Comparison of ENCODE assay signal across 13 mouse cellular contexts in genomic region chr8:108827428-108827827, GRCm38 (mm10).
DNase-seq lines count a peak whose midpoint lies in the region; ATAC-seq and TF ChIP-seq lines count a peak whose summit lies in the region.
"Had no signal": no experiment of that assay in that cellular context is flagged by ENCODE, and none has a peak within 500 bp of the region (broad histone marks: within the 10 kb centered on the region; RNA-seq: fewer than 3 reads in every experiment).

No protein-coding gene starts in this region.

- ATAC-seq in midbrain, embryonic 14.5 days (ENCODE audit: low FRiP score, low TSS enrichment) = no peak
- ATAC-seq in midbrain, postnatal 0 days (ENCODE audit: low FRiP score) = no peak
- ATAC-seq in granulocyte monocyte progenitor cell, adult 5-6 weeks (replicated peaks; ENCODE audit: poor library complexity, severe bottlenecking) = peak; percentile 21
- ATAC-seq: forebrain, postnatal 0 days had no signal

- TF ChIP-seq CTCF in midbrain, postnatal 0 days (IDR thresholded peaks at IDR 0.05) = no peak

- no peak overlapping the region for H3K9ac ChIP-seq in midbrain, embryonic 14.5 days (replicated peaks; ENCODE audit: low read length)
- no peak overlapping the region for H3K9ac ChIP-seq in midbrain, postnatal 0 days (replicated peaks; ENCODE audit: low read length, poor library complexity, severe bottlenecking)
- H3K9ac ChIP-seq: forebrain, postnatal 0 days had no signal

- H3K4me3 ChIP-seq in midbrain, embryonic 14.5 days (replicated peaks; ENCODE audit: low read depth, low read length) = no peak overlapping the region
- H3K4me3 ChIP-seq in midbrain, postnatal 0 days (ENCODE audit: low read depth, low read length) = no peak overlapping the region
- H3K4me3 ChIP-seq: megakaryocyte, embryonic 14.5 days had no signal

- no peak overlapping the region for H3K27ac ChIP-seq in midbrain, embryonic 14.5 days (replicated peaks; ENCODE audit: low read depth, low read length)
- H3K27ac ChIP-seq in midbrain, postnatal 0 days (ENCODE audit: low read depth, low read length) = no peak overlapping the region

- no peaks in the 10 kb centered on the region; the same call in 1 of the 2 replicates for H3K36me3 ChIP-seq in midbrain, embryonic 14.5 days (ENCODE audit: control insufficient read depth, insufficient read depth, low read length)
- no peaks in the 10 kb centered on the region for H3K36me3 ChIP-seq in midbrain, postnatal 0 days (ENCODE audit: insufficient read depth, low read length)

- peaks cover 66% of the 10 kb centered on the region for H3K4me1 ChIP-seq in midbrain, embryonic 14.5 days (ENCODE audit: control insufficient read depth, insufficient read depth, low read length)
- peaks cover 21% of the 10 kb centered on the region; the same call in 1 of the 2 replicates for H3K4me1 ChIP-seq in midbrain, postnatal 0 days (ENCODE audit: insufficient read depth, low read length)
- H3K4me1 ChIP-seq: megakaryocyte, embryonic 14.5 days had no signal

- H3K9me3 ChIP-seq in midbrain, embryonic 14.5 days (ENCODE audit: control insufficient read depth, low read length) = no peaks in the 10 kb centered on the region
- no peaks in the 10 kb centered on the region for H3K9me3 ChIP-seq in midbrain, postnatal 0 days (ENCODE audit: low read length)

- no peaks in the 10 kb centered on the region for H3K27me3 ChIP-seq in midbrain, embryonic 14.5 days (ENCODE audit: control insufficient read depth, insufficient read depth, low read length)
- no peaks in the 10 kb centered on the region for H3K27me3 ChIP-seq in midbrain, postnatal 0 days (ENCODE audit: insufficient read depth, low read length)

- DNase-seq in heart, adult 11 months = peak; percentile 91
- DNase-seq in heart, postnatal 4 days = no peak
- peak; percentile 31 for DNase-seq in midbrain, embryonic 14.5 days
- no peak for DNase-seq in midbrain, postnatal 0 days (ENCODE audit: low spot score)
- DNase-seq in naive thymus-derived CD4-positive, alpha-beta T cell, adult 2 months (ENCODE audit: low read depth) = peak; percentile 46
- DNase-seq in spleen, postnatal 36 days (ENCODE audit: low spot score in 2 of 2) = no peak
- no peak for DNase-seq in adrenal gland, postnatal 36 days
- DNase-seq: adrenal gland, adult 8-10 months; forebrain, postnatal 0 days; heart, postnatal 14 days; thymus, postnatal 25 days had no signal

- WGBS in midbrain, embryonic 14.5 days = 77% methylated on average over 15 of the region's 15 CpGs
- WGBS in midbrain, postnatal 0 days = 63% methylated on average over 15 of the region's 15 CpGs

- H3K4me2 ChIP-seq in midbrain, embryonic 14.5 days (ENCODE audit: low read length) = no peak overlapping the region
- no peak overlapping the region for H3K4me2 ChIP-seq in midbrain, postnatal 0 days (ENCODE audit: low read depth, low read length, poor library complexity, severe bottlenecking)

Comparison
In these comparisons a context has a peak if more than half of its experiments do, and no peak if none do; other contexts are left out.
1. DNase-seq: peak in heart, adult 11 months (single experiment), midbrain, embryonic 14.5 days (single experiment) and naive thymus-derived CD4-positive, alpha-beta T cell, adult 2 months (single experiment); none in heart, postnatal 4 days (single experiment), midbrain, postnatal 0 days (single experiment), spleen, postnatal 36 days (0 of 2) and adrenal gland, postnatal 36 days (0 of 2).